ENCODE assay signal across 9 mouse cellular contexts in genomic region chr9:99994285-99995144, GRCm38 (mm10).
DNase-seq lines count a peak whose midpoint lies in the region; ATAC-seq lines count a peak whose summit lies in the region.
"Had no signal": no experiment of that assay in that cellular context is flagged by ENCODE, and none has a peak within 500 bp of the region (broad histone marks: within the 10 kb centered on the region; RNA-seq: fewer than 3 reads in every experiment).

No protein-coding gene starts in this region.

- no peaks in the 10 kb centered on the region for H3K36me3 ChIP-seq in kidney, embryonic 14.5 days (ENCODE audit: control insufficient read depth, insufficient read depth, low read length)
- no peaks in the 10 kb centered on the region for H3K36me3 ChIP-seq in forebrain, embryonic 10.5 days (replicated peaks)

- no peaks in the 10 kb centered on the region for H3K9me3 ChIP-seq in kidney, embryonic 14.5 days (ENCODE audit: control insufficient read depth, low read length)
- no peaks in the 10 kb centered on the region; the same call in 1 of the 2 replicates for H3K9me3 ChIP-seq in forebrain, embryonic 10.5 days
- H3K9me3 ChIP-seq: megakaryocyte, embryonic 14.5 days had no signal

- under 1% methylated on average over 30 of the region's 30 CpGs for WGBS in kidney, embryonic 14.5 days
- WGBS in forebrain, embryonic 10.5 days, result 1% methylated on average over 30 of the region's 30 CpGs

- DNase-seq in kidney, adult 18-20 months, result no peak
- DNase-seq in forebrain, embryonic 10.5 days (ENCODE audit: extremely low spot score, low spot score), result peak; percentile 68
- DNase-seq in layer of hippocampus, adult 8-10 months (ENCODE audit: low spot score in 2 of 2), result peak; percentile 7 to 9
- peak; percentile 61 for DNase-seq in retina, embryonic 14.5 days (ENCODE audit: low spot score)
- no peak for DNase-seq in testis, postnatal 14 days (ENCODE audit: low spot score)
- DNase-seq in thymus, adult 18-20 months, result no peak

- peaks cover 8% of the 10 kb centered on the region; the same call in 1 of the 2 replicates for H3K4me1 ChIP-seq in kidney, embryonic 14.5 days (ENCODE audit: control insufficient read depth, insufficient read depth, low read length)
- peaks cover 26% of the 10 kb centered on the region for H3K4me1 ChIP-seq in forebrain, embryonic 10.5 days
- H3K4me1 ChIP-seq: megakaryocyte, embryonic 14.5 days had no signal

- peaks cover 18% of the 10 kb centered on the region for H3K27me3 ChIP-seq in kidney, embryonic 14.5 days (ENCODE audit: control insufficient read depth, insufficient read depth, low read length)
- peaks cover 87% of the 10 kb centered on the region for H3K27me3 ChIP-seq in forebrain, embryonic 10.5 days (ENCODE audit: poor library complexity, severe bottlenecking)

- no peak overlapping the region for H3K27ac ChIP-seq in kidney, embryonic 14.5 days (ENCODE audit: low read depth, low read length)
- H3K27ac ChIP-seq in forebrain, embryonic 10.5 days, result peak overlapping the region; percentile 12

- H3K4me3 ChIP-seq in kidney, embryonic 14.5 days (ENCODE audit: low read length), result peak overlapping the region; percentile 13; the same call in 1 of the 2 replicates
- H3K4me3 ChIP-seq in forebrain, embryonic 10.5 days, result peak overlapping the region; percentile 43
- H3K4me3 ChIP-seq: megakaryocyte, embryonic 14.5 days had no signal

- H3K4me2 ChIP-seq in kidney, embryonic 14.5 days (replicated peaks; ENCODE audit: low read depth, low read length), result peak overlapping the region; percentile 36

- no peak; the same call in 1 of the 2 replicates for ATAC-seq in kidney, embryonic 14.5 days (ENCODE audit: low FRiP score, low TSS enrichment)
- no peak for ATAC-seq in erythroid progenitor cell, adult 5-6 weeks (replicated peaks; ENCODE audit: low FRiP score, poor library complexity, severe bottlenecking)

- H3K9ac ChIP-seq in kidney, embryonic 14.5 days (ENCODE audit: low read depth, low read length), result no peak overlapping the region

Comparison
In these comparisons a context has a peak if more than half of its experiments do, and no peak if none do; other contexts are left out.
1. DNase-seq: peak in forebrain, embryonic 10.5 days (single experiment), layer of hippocampus, adult 8-10 months (2 of 2) and retina, embryonic 14.5 days (single experiment); none in kidney, adult 18-20 months (single experiment), testis, postnatal 14 days (single experiment) and thymus, adult 18-20 months (0 of 2).